Mouse (Mus musculus): ENCODE measurements around the gene Lamtor2. TPM values are rescaled to one million over a fixed set of nuclear protein-coding genes. Genes with fewer than 3 reads are reported as not detected.

The Lamtor2 gene
- total RNA-seq, 1 experiment from 2014 or later: 54.4 TPM

DNA sequence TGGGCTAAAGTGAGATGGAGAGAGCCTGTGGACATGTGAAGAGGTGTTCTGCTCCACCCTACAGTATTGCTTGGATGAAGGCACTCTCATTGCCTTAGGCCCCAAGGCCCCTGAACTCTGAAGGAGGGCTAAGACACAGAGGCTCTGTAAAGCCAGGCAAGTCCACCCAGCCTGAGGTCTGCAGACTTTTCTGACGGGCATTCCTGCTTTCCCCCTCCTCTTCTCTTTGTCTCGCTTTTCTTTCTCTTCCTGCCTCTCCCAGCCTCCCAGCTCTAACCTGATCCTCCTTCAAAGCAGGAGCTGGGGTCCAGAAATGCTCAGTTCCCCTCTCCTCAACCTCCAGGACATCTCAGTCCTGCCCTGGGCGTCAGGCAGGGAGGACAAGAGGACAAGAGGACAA lies 17.9 kb downstream of the Lamtor2 start:
- no peak for ATAC-seq (replicated peaks in 1 of 2; ENCODE audit: insufficient read depth in 1 of 2, low FRiP score in 2 of 2, low TSS enrichment in 1 of 2, low read depth in 1 of 2, poor library complexity in 2 of 2, severe bottlenecking in 2 of 2)

DNA sequence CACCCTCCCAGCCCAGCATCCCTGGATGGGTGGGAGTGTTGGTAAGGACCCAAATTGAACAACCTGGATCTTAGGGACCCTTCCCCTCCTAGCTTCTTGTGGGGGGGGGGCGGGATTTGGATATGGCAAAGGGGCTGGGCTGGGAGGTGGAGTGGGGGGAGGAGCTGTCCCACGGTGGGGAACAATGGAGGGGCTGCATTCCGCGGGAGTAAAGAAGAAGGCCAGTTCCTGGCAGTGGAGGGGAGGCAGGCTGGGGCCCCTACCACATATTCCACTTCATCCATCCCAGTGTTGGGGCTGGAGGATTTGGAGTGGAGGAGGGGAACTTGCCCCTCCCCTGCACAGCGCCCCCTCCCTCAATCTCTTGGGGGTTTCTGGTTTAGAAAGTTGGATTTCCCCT lies 19.2 kb downstream of the Lamtor2 start:
- no peak for ATAC-seq (replicated peaks in 1 of 2; ENCODE audit: insufficient read depth in 1 of 2, low FRiP score in 2 of 2, low TSS enrichment in 1 of 2, low read depth in 1 of 2, poor library complexity in 2 of 2, severe bottlenecking in 2 of 2)

DNA sequence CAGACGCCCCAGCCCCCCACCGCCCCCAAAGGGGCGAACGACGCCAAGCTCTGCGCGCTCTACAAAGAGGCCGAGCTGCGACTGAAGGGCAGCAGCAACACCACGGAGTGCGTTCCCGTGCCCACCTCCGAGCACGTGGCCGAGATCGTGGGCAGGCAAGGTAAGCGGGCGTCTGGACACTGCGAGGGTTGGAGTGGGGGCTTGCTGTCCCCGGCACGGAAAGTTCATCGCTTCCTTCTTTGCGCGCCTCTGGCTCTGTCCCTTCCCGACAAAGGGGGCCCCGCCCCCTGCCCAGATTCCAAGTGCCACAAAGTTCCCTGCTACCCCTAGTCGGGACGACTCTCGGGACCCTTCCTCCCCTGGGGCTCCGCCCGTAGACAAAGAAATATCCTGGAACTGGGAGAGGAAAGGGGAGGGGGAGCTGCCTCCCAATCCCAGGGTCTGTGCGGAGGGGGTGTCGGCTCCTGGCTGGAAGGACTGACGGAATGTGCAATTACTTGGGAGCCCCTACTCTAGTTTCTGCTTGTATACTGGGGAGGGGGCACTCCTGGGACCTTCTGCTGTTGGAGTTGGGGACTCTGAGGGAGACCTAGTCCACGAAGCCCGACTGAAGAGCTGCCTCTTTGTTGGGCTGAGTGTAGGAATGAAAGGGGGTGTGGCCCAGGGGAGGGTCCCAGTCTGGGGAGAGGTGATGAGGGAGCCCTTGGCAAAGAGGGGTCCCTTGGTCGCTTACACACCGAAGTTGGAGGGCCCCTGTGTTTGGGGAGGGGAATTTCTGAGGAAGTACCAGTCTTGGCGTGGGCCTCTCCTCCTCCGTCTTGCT lies 20.0 kb downstream of the Lamtor2 start:
- no peak for ATAC-seq (replicated peaks in 1 of 2; ENCODE audit: insufficient read depth in 1 of 2, low FRiP score in 2 of 2, low TSS enrichment in 1 of 2, low read depth in 1 of 2, poor library complexity in 2 of 2, severe bottlenecking in 2 of 2)

DNA sequence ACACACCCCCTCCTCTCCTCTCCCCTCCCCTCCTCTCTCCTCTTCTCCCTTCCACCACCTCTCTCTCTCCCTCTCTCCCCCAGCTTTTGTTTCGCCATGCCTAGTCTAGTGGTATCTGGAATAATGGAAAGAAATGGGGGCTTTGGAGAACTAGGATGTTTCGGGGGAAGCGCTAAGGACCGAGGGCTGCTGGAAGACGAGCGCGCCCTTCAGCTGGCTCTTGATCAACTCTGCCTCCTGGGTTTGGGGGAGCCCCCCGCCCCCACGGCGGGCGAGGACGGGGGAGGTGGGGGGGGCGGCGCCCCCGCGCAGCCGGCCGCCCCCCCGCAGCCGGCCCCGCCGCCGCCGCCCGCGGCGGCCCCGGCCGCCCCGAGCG lies 20.6 kb downstream of the Lamtor2 start, which contains the start of gene Mex3a:
Gene Mex3a, plus strand, starts transcription at position 97 of the 376 bp plus-strand sequence.
- ATAC-seq (replicated peaks in 1 of 2; ENCODE audit: insufficient read depth in 1 of 2, low FRiP score in 2 of 2, low TSS enrichment in 1 of 2, low read depth in 1 of 2, poor library complexity in 2 of 2, severe bottlenecking in 2 of 2): no peak

DNA sequence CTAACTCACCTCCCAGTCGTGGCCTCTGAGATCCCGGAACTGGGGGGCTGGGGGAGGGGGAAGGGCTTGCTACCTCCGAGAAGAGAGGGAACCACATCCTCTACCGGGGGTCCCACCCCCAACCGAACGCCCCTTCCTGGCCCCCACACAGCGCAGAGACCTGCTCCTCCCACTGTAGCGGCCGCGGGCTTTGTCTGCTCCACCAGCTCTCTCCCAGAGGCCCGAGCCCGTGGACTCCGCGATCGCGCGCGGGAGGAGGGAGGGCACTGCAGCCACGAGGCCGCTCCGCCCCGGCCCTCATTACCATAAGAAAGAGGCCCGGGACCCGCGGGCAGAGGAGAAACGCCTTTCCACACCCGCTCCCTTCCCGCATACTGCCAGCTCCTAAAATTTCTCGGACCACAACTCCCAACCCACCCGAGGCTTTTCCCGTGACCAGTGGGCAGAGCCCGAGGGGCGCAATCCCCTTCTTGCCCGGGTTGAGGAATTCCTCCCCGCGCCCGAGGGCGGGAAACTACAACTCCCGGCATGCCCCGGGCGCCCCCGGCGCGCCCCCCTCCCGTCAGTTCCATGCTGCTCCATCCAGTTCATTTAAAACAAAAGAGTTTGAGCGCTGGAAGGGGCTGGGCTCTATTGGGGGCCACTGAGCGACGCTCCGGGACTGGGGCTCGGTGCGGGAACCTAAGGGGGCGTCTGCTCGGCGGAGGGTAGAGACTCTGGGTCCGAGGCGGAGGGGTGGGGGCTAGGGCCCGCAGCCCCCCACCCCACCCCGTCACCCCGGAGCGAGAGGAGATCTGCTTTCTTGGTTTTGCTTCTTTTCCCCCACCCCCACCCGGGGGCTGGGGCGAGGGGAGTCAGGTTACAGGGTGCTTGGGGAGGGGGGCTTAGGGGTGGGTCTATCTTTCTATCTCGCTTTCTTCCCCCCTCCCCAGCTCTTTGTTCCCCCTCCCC lies 21.3 kb downstream of the Lamtor2 start:
- peak; percentile 48 to 66 for ATAC-seq (replicated peaks in 1 of 2; ENCODE audit: insufficient read depth in 1 of 2, low FRiP score in 2 of 2, low TSS enrichment in 1 of 2, low read depth in 1 of 2, poor library complexity in 2 of 2, severe bottlenecking in 2 of 2)

DNA sequence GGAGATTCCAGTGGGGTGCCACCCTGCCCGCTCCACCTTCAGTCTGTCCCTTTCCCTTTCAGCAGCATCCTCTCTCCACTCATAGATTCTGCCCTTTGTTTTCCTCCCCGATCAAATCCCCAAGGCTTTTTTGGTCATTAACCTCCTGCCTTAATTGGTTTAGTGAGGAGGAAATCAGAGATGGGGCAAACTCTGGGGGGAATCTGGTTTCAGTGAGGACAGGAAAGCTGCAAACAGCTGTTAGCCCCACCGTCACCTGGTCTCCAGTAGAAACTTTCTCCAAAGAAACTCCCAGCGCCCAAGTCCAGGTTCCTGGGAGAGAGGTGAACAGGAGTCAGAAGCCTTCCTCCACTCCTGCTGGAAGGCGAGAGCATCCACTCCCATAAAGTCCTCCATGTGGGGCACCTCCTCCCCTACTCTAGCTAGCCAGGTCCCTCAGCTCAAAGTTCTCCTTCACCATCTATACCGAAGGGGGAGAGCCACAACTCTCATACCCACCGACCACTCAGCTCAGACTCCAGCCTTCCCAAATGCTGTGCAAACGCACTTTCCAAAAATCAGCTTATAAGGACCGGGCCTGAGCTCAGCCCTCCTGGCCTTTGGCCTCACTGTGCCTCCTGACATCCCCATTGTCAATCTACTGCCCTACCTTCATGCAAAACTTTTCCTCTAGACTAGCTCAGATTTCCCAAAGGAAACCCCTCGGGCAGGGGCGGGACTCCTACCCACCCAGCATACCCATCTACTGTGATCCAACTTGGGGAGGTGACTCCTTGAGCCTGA lies 22.6 kb downstream of the Lamtor2 start:
- ATAC-seq (replicated peaks in 1 of 2; ENCODE audit: insufficient read depth in 1 of 2, low FRiP score in 2 of 2, low TSS enrichment in 1 of 2, low read depth in 1 of 2, poor library complexity in 2 of 2, severe bottlenecking in 2 of 2): no peak

DNA sequence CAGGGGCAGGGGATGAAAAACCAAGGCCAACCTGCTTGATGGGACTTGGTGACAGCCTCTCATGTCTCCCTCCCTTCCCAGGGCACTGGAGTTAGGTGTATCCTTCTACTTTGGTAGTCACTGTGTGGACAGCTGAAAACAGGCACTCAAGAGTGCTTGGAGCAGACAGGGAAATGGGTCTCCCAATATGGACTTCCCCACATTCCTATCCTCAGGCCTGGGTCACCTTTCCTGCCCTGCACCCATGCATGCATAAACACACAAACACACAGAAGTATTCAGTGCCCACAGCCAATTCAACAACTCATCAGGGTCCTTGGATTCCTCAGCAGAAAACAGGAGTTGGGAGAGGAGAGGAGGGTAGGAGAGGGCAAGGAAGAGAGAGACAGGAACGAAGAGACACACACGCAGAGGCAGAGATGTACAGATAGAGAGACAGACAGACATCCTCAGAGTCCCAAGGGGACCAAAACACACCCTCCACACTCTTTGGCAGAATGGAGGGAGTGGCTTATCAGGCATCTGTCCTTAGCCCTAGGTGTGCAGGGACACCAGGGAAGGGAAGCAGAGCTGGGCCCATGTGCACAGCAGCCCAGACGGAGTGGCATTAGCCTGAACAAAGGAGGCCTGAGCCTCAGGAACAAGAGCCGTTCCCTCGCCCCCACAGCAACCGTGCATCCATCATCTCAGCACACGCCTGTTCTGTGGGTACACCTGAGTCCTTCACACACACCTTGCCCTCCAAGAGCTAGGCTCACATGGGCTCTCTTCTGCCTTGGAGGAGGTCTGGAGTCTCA lies 23.5 kb downstream of the Lamtor2 start:
- no peak for ATAC-seq (replicated peaks in 1 of 2; ENCODE audit: insufficient read depth in 1 of 2, low FRiP score in 2 of 2, low TSS enrichment in 1 of 2, low read depth in 1 of 2, poor library complexity in 2 of 2, severe bottlenecking in 2 of 2)

DNA sequence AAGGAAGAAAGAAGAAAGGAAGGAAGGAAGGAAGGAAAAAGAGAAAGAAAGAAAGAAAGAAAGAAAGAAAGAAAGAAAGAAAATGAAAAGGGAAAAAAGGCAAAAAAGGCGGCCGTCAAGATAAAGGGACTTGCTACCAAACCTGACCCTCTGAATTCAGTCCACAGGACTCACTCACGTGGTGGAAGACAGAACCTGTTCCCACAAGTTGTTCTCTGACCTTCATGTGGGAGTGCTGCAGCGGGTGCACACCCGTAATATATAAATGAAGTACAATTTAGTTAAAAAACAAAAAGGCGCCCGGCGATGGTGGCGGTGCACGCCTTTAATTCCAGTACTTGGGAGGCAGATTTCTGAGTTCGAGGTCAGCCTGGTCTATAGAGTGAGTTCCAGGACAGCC lies 24.2 kb downstream of the Lamtor2 start:
- no peak for ATAC-seq (replicated peaks in 1 of 2; ENCODE audit: insufficient read depth in 1 of 2, low FRiP score in 2 of 2, low TSS enrichment in 1 of 2, low read depth in 1 of 2, poor library complexity in 2 of 2, severe bottlenecking in 2 of 2)

DNA sequence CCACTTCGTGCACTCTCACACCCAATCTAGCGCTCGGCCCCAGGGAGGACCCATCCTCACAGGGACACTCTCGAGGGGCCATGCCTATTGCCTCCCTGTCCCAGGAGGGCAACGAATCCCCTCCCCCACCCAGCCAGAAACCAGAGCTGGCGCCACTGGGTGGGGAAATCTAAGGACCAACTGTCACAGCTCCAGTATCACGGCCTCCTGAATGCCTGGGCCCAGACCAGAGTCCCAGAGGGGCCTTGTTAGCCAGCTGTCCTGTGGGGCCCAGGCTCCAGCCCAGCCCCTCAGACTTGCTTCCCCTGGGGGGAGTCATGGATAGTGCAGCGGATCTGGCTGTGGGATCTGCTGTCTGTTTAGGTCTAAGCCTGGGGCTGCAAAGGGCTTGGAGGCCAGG lies 25.3 kb downstream of the Lamtor2 start:
- no peak for ATAC-seq (replicated peaks in 1 of 2; ENCODE audit: insufficient read depth in 1 of 2, low FRiP score in 2 of 2, low TSS enrichment in 1 of 2, low read depth in 1 of 2, poor library complexity in 2 of 2, severe bottlenecking in 2 of 2)

DNA sequence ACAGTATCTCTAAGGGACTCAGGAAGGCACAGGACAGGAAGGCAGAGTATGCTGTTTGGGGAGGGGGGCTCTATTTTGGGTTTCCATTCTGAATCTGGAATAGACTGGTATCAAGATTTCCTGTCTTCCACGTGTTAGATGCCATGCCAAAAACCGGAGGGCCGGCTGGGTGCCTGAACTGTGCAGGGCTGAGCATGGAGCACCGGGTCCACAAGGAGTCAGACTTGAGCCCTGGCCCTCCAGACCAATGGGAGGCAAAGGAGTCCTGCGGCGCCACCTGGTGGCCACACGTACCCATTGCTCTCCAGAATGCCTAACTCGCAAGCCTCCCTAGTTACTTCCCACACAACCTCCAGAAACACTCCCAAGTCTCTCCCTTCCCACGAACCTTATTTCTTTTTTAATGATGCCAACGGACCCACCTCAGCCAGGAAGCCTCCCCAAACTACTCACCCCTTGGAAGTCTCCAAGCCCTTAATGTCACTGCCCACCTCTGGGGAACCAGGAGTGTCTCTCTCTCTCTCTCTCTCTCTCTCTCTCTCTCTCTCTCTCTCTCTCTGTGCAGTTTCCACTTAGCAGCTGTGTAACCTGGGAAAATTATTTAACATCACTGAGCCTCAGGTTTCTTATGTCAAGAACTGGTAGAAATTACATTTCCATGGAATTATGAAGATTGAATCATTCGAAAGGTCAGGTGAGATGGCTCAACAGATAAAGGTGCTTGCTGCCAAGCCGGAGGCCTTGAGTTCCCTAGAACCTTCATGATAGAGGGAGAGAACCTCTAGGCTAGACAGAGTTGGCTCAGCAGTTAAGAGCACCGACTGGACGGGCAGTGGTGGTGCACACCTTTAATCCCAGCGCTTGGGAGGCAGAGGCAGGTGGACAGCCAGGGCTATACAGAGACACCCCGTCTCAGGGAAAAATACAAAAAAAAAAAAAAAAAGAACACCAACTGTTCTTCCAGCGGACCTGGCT lies 26.4 kb downstream of the Lamtor2 start:
- ATAC-seq (replicated peaks in 1 of 2; ENCODE audit: insufficient read depth in 1 of 2, low FRiP score in 2 of 2, low TSS enrichment in 1 of 2, low read depth in 1 of 2, poor library complexity in 2 of 2, severe bottlenecking in 2 of 2): peak; percentile 75

DNA sequence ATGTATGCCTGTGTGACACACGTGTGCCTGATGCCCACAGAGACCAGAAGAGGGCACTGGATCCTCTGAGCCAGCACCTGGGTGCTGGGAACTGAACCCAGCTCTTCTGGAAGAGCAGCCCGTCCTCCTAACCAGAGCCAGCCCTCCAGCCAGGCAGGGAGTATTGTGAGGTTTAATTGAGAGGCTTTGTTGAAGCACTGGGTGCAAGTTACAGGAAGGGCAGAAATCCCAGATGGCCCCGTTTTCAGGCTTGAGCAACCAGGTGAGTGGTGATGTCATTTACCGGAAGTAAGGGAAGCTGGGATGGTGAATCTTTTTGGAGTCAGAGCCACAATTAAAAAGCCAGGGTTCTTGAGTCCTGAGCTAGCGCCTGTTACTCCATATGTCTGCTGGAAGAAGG lies 27.9 kb downstream of the Lamtor2 start:
- ATAC-seq (replicated peaks in 1 of 2; ENCODE audit: insufficient read depth in 1 of 2, low FRiP score in 2 of 2, low TSS enrichment in 1 of 2, low read depth in 1 of 2, poor library complexity in 2 of 2, severe bottlenecking in 2 of 2): no peak

DNA sequence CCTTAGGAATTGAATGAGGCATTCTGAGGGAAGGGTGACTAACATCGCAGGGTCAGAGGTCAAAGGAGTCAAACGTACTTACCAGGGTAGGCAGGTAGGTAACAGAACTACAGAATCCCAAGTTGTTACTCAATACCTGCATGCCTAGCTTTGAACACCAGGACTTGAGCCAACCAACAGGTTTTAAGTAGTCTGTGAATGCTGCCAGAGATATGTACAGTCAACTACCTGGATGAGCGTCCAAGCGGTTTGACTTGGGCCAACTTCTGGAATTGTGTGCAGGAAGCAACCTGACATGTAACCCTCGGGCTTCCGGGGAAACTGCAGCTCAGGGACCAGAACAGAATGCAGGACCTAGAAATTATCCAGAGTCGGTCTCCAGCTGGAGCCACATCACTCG lies 29.8 kb downstream of the Lamtor2 start:
- ATAC-seq (replicated peaks in 1 of 2; ENCODE audit: insufficient read depth in 1 of 2, low FRiP score in 2 of 2, low TSS enrichment in 1 of 2, low read depth in 1 of 2, poor library complexity in 2 of 2, severe bottlenecking in 2 of 2): no peak

DNA sequence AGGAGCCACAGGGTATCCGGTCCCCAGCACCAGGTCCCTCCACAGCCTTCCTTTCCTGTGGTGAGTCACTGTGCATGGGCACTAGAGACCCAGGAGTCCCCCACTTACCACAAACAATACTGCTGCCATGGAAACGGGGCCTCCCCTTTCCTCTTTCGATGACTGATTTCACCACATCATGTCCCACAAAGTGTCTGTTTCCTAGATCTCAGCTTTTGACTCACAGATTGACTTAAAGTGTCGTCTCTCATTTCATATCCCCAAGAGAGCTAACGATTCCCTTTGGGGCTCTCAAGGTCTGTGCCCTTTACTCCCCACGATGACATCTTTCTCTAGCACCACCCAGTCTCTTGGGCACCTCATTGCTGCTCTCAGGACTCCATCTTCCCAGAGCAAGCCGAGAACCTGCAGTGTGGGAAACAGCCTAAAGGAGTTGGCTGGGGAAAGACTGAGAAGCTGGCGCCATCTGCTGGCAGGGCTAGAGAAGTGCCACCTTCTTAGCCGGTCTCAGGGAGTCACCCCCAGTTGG lies 31.0 kb downstream of the Lamtor2 start:
- ATAC-seq (replicated peaks in 1 of 2; ENCODE audit: insufficient read depth in 1 of 2, low FRiP score in 2 of 2, low TSS enrichment in 1 of 2, low read depth in 1 of 2, poor library complexity in 2 of 2, severe bottlenecking in 2 of 2): peak; percentile 91 to 92

DNA sequence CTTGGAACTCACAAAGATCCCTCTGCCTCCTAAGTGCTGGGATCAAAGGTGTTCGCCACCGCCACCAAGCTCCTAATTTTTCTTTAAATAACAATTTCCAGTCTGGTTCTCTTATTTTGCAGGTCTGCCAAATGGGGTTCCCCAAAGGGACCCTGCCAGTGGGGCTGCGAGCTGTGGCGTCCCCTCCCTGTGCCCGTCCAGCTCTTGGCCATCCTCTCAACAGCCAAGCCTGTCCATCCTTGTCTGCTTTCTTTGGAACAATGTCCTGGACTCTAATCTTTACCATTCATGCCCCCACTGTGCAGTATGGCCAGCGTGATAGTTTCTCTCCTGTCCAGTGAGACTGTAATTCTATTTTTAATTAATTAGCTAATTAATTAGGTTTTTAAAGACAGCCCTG lies 31.7 kb downstream of the Lamtor2 start:
- ATAC-seq (replicated peaks in 1 of 2; ENCODE audit: insufficient read depth in 1 of 2, low FRiP score in 2 of 2, low TSS enrichment in 1 of 2, low read depth in 1 of 2, poor library complexity in 2 of 2, severe bottlenecking in 2 of 2): no peak

DNA sequence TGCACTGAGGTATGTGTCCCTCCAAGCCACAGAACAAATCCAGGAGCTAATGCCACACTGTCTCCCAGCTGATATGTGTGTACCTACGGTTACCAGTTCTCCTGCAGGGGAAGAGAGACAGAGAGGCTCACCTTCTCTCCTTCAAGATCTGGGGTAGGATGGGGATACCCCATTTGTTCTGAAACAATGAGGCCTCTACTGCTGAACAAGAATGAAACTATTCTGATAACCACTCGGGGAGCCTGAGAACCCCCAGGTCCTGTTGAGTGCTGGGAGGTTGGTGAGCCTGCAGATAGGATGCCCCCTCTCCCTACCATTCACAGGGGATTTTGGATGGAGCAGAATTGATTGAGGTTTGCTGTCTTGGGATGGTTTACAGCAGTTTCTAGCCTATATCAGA lies 32.8 kb downstream of the Lamtor2 start:
- no peak for ATAC-seq (replicated peaks in 1 of 2; ENCODE audit: insufficient read depth in 1 of 2, low FRiP score in 2 of 2, low TSS enrichment in 1 of 2, low read depth in 1 of 2, poor library complexity in 2 of 2, severe bottlenecking in 2 of 2)

DNA sequence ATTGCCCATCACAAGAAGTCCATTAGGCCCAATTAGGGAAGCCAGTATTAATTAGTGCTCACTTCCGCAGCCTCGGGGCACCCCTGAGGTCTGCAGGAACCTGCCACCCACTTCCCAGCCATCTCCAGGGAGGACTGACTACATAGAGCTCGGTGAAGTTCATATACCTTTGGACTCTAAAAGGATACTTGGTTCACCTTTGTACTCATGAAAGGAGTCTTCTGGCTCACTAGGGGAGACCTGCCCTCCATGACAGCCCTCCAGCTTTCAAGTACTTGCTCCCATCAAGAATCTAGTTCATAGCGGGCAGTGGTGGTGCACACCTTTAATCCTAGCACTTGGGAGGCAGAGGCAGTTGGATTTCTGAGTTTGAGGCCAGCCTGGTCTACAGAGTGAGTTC lies 34.5 kb downstream of the Lamtor2 start:
- ATAC-seq (replicated peaks in 1 of 2; ENCODE audit: insufficient read depth in 1 of 2, low FRiP score in 2 of 2, low TSS enrichment in 1 of 2, low read depth in 1 of 2, poor library complexity in 2 of 2, severe bottlenecking in 2 of 2): no peak
